Mouse (Mus musculus) MEL (cell line): ENCODE data around the gene Glrx2. TPM values are rescaled to one million over a fixed set of nuclear protein-coding genes. Genes with fewer than 3 reads are reported as not detected.

Experiments used
- DNase-seq: peaks from one replicate; pipeline ENCODE4 v3.0.0; 2011; ENCODE audit warnings: low read depth, low spot score
- H3K27ac ChIP-seq: 2 replicates; pipeline ENCODE4 v1.5.1; 2012; ENCODE audit warnings: low read depth, mild to moderate bottlenecking, control low read depth, low read length, moderate library complexity; ENCODE audit not compliant: control insufficient read depth
- H3K27me3 ChIP-seq, 2 experiments: fragments of 150-350 bp in 1 of 2; sonication (generic) in 1 of 2; 2 replicates each; pipeline ENCODE4 v1.6.1; 2012; ENCODE audit warnings: low read length in 2 of 2, mild to moderate bottlenecking in 2 of 2, improper control_type of control experiment in 1 of 2, moderate library complexity in 1 of 2; ENCODE audit not compliant: insufficient read depth in 2 of 2, control insufficient read depth in 1 of 2
- H3K36me3 ChIP-seq, 2 experiments: 2 replicates each; pipeline ENCODE4 v1.6.1; 2012 to 2014; ENCODE audit warnings: low read length in 2 of 2, improper control_type of control experiment in 1 of 2, inconsistent platforms in 1 of 2, mild to moderate bottlenecking in 1 of 2; ENCODE audit not compliant: insufficient read depth in 2 of 2, control insufficient read depth in 1 of 2
- H3K4me1 ChIP-seq, 2 experiments: fragments of 150-350 bp in 1 of 2; sonication (generic) in 1 of 2; 2 replicates each; pipeline ENCODE4 v1.6.1; 2012; ENCODE audit warnings: low read length in 2 of 2, improper control_type of control experiment in 1 of 2, mild to moderate bottlenecking in 1 of 2; ENCODE audit not compliant: insufficient read depth in 2 of 2, control insufficient read depth in 1 of 2
- H3K4me3 ChIP-seq, 2 experiments: fragments of 150-350 bp in 1 of 2; sonication (generic) in 1 of 2; 2 replicates each; pipeline ENCODE4 v1.5.1; 2012; ENCODE audit warnings: low read depth in 2 of 2, low read length in 2 of 2, mild to moderate bottlenecking in 2 of 2, moderate library complexity in 2 of 2, control low read depth in 1 of 2, improper control_type of control experiment in 1 of 2; ENCODE audit not compliant: control insufficient read depth in 1 of 2, insufficient read depth in 1 of 2
- H3K79me2 ChIP-seq: 2 replicates; pipeline ENCODE4 v1.6.1; 2012; ENCODE audit warnings: mild to moderate bottlenecking, low read length, moderate library complexity; ENCODE audit not compliant: control insufficient read depth, poor library complexity, insufficient read depth
- H3K9ac ChIP-seq: 2 replicates; pipeline ENCODE4 v1.6.1; 2012; ENCODE audit warnings: low read depth, mild to moderate bottlenecking, control low read depth, low read length, moderate library complexity; ENCODE audit not compliant: control insufficient read depth, poor library complexity, severe bottlenecking
- H3K9me3 ChIP-seq: fragments of 150-350 bp; sonication (generic); replicated peaks from 2 replicates; pipeline ENCODE4 v1.6.1; 2012; ENCODE audit warnings: mild to moderate bottlenecking, low read length, improper control_type of control experiment, moderate library complexity; ENCODE audit not compliant: insufficient read depth
- BHLHE40 ChIP-seq: IDR thresholded peaks from 2 replicates; pipeline ENCODE4 v1.6.1; 2012; ENCODE audit warnings: low read depth, mild to moderate bottlenecking, inconsistent platforms, low read length, improper control_type of control experiment, borderline replicate concordance
- CHD2 ChIP-seq: IDR thresholded peaks from 2 replicates; pipeline ENCODE4 v1.6.1; 2011; ENCODE audit warnings: low read length, improper control_type of control experiment
- CTCF ChIP-seq, 3 experiments: IDR thresholded peaks in 2 of 3; conservative IDR thresholded peaks in 1 of 3; 2 replicates each; pipeline ENCODE4 v1.5.1; 2011 to 2012; ENCODE audit warnings: low read length in 3 of 3, low read depth in 2 of 3, mild to moderate bottlenecking in 2 of 3, improper control_type of control experiment in 1 of 3, inconsistent platforms in 1 of 3, mixed read lengths in 1 of 3, moderate library complexity in 1 of 3; ENCODE audit not compliant: control insufficient read depth in 1 of 3, insufficient read depth in 1 of 3, poor library complexity in 1 of 3, severe bottlenecking in 1 of 3
- E2F4 ChIP-seq: IDR thresholded peaks from 2 replicates; pipeline ENCODE4 v1.6.1; 2011; ENCODE audit warnings: low read depth, low read length, improper control_type of control experiment, borderline replicate concordance
- ELF1 ChIP-seq: IDR thresholded peaks from 2 replicates; pipeline ENCODE4 v1.6.1; 2014; ENCODE audit warnings: low read depth, mild to moderate bottlenecking, inconsistent platforms, low read length, improper control_type of control experiment, moderate library complexity
- GATA1 ChIP-seq: IDR thresholded peaks from 2 replicates; pipeline ENCODE4 v1.6.1; 2011; ENCODE audit warnings: low read depth, low read length, improper control_type of control experiment
- HCFC1 ChIP-seq: IDR thresholded peaks from 2 replicates; pipeline ENCODE4 v1.6.1; 2012; ENCODE audit warnings: low read depth, mild to moderate bottlenecking, inconsistent platforms, low read length, improper control_type of control experiment, moderate library complexity
- KAT2A ChIP-seq: conservative IDR thresholded peaks from 2 replicates; pipeline ENCODE4 v1.6.1; 2012; ENCODE audit warnings: low read depth, low read length, improper control_type of control experiment, inconsistent platforms
- MAFK ChIP-seq: IDR thresholded peaks from 2 replicates; pipeline ENCODE4 v1.6.1; 2011; ENCODE audit warnings: low read depth, mild to moderate bottlenecking, low read length, improper control_type of control experiment, borderline replicate concordance
- MAX ChIP-seq: IDR thresholded peaks from 2 replicates; pipeline ENCODE4 v1.6.1; 2011; ENCODE audit warnings: low read length, improper control_type of control experiment
- MEF2A ChIP-seq: IDR thresholded peaks from 2 replicates; pipeline ENCODE4 v1.6.1; 2014; ENCODE audit warnings: low read depth, mild to moderate bottlenecking, inconsistent platforms, low read length, improper control_type of control experiment; ENCODE audit not compliant: poor library complexity, insufficient replicate concordance, severe bottlenecking; ENCODE audit errors: extremely low read depth
- MXI1 ChIP-seq: IDR thresholded peaks from 2 replicates; pipeline ENCODE4 v1.6.1; 2011; ENCODE audit warnings: mild to moderate bottlenecking, low read depth, low read length, improper control_type of control experiment
- MYC ChIP-seq: IDR thresholded peaks from 2 replicates; pipeline ENCODE4 v1.6.1; 2011; ENCODE audit warnings: low read depth, mild to moderate bottlenecking, low read length, improper control_type of control experiment, moderate library complexity
- NELFE ChIP-seq: IDR thresholded peaks from 2 replicates; pipeline ENCODE4 v1.6.1; 2011; ENCODE audit warnings: low read depth, low read length, improper control_type of control experiment
- POLR2A ChIP-seq, 2 experiments: IDR thresholded peaks; 2 replicates each; pipeline ENCODE4 v1.6.1; 2011 to 2012; ENCODE audit warnings: low read length in 2 of 2, mild to moderate bottlenecking in 2 of 2, control low read depth in 1 of 2, improper control_type of control experiment in 1 of 2, low read depth in 1 of 2, moderate library complexity in 1 of 2; ENCODE audit not compliant: control insufficient read depth in 1 of 2, insufficient read depth in 1 of 2, poor library complexity in 1 of 2
- SIN3A ChIP-seq: IDR thresholded peaks from 2 replicates; pipeline ENCODE4 v1.6.1; 2012; ENCODE audit warnings: low read length, improper control_type of control experiment, inconsistent platforms
- TCF12 ChIP-seq: IDR thresholded peaks from 2 replicates; pipeline ENCODE4 v1.6.1; 2014; ENCODE audit warnings: low read depth, mild to moderate bottlenecking, inconsistent platforms, low read length, improper control_type of control experiment, moderate library complexity
- UBTF ChIP-seq: IDR thresholded peaks from 2 replicates; pipeline ENCODE4 v1.6.1; 2012; ENCODE audit warnings: low read depth, mild to moderate bottlenecking, inconsistent platforms, low read length, improper control_type of control experiment, moderate library complexity, borderline replicate concordance; ENCODE audit not compliant: insufficient read depth
- USF1 ChIP-seq: IDR thresholded peaks from 2 replicates; pipeline ENCODE4 v1.6.1; 2014; ENCODE audit warnings: low read depth, mild to moderate bottlenecking, inconsistent platforms, low read length, improper control_type of control experiment, moderate library complexity
- USF2 ChIP-seq, 2 experiments: IDR thresholded peaks; 2 replicates each; pipeline ENCODE4 v1.6.1; 2011 to 2012; ENCODE audit warnings: improper control_type of control experiment in 2 of 2, low read length in 2 of 2, borderline replicate concordance in 1 of 2, inconsistent platforms in 1 of 2, low read depth in 1 of 2, mild to moderate bottlenecking in 1 of 2; ENCODE audit not compliant: insufficient read depth in 1 of 2
- ZC3H11A ChIP-seq: IDR thresholded peaks from 2 replicates; pipeline ENCODE4 v1.6.1; 2012; ENCODE audit warnings: low read depth, mild to moderate bottlenecking, inconsistent platforms, low read length, improper control_type of control experiment
- ZKSCAN1 ChIP-seq: IDR thresholded peaks from 2 replicates; pipeline ENCODE4 v1.6.1; 2012; ENCODE audit warnings: low read depth, mild to moderate bottlenecking, inconsistent platforms, low read length, improper control_type of control experiment, moderate library complexity
- ZNF384 ChIP-seq: IDR thresholded peaks from 2 replicates; pipeline ENCODE4 v1.6.1; 2012; ENCODE audit warnings: low read depth, mild to moderate bottlenecking, inconsistent platforms, low read length, improper control_type of control experiment
- polyA plus RNA-seq, 2 experiments: library from polyadenylated mRNA; stranded (reverse) in 1 of 2; unstranded in 1 of 2; fragments of >175 nt in 1 of 2; fragments of >200 nt in 1 of 2; gene quantifications; 2 replicates each; pipeline versions ENCODE4 v1.2.1 to v1.2.4; 2012; ENCODE audit warnings: low replicate concordance in 2 of 2, low read depth in 1 of 2; ENCODE audit not compliant: insufficient read length in 2 of 2, insufficient read depth in 1 of 2, missing spikeins in 1 of 2
- total RNA-seq: library from RNA; depleted of rRNA; stranded (reverse); fragments of 300-350 nt; gene quantifications from 2 replicates; pipeline ENCODE4 v1.2.3, GENCODE M21; 2012

Glrx2 gene
- total and polyA plus RNA-seq, 3 experiments = 25.3 to 61.6 TPM; not detected in 1

DNA sequence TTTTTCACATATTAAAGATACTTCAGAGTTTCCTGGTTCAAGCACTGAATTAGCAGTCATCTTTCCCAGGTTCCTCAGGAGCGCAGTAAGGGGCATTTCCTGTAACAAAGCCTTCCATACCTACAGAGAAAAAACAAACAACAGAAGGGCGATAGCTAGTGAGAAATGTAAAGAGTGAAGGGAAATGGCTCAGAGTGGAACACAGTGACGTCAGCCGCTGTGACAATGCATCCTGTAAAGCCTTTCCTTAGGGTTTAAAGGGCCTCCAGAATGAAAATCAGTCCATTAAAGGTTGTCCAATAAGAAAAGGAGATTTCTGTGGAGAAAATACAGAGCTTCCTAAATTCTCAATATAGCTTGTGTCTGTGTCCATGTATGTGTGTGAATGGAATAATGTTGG lies 49.7 kb downstream of the Glrx2 start:
- no peaks in the 10 kb centered on the region for H3K79me2 ChIP-seq
- DNase-seq = no peak
- peaks cover 2% of the 10 kb centered on the region in 2 experiments; a peak in 3 of 4 replicates for H3K36me3 ChIP-seq
- H3K27ac ChIP-seq = no peak overlapping the region
- no peak for TF ChIP-seq POLR2A (IDR thresholded peaks at IDR 0.05; ENCODE audit: control insufficient read depth in 1 of 2, insufficient read depth in 1 of 2, low read depth in 1 of 2, low read length in 2 of 2, poor library complexity in 1 of 2)
- no peak overlapping the region for H3K9ac ChIP-seq
- H3K4me3 ChIP-seq = no peak overlapping the region
- no peaks in the 10 kb centered on the region for H3K9me3 ChIP-seq
- H3K4me1 ChIP-seq = peaks cover 0 to 6% of the 10 kb centered on the region in 2 experiments; a peak in 2 of 4 replicates
- no peaks in the 10 kb centered on the region for H3K27me3 ChIP-seq

DNA sequence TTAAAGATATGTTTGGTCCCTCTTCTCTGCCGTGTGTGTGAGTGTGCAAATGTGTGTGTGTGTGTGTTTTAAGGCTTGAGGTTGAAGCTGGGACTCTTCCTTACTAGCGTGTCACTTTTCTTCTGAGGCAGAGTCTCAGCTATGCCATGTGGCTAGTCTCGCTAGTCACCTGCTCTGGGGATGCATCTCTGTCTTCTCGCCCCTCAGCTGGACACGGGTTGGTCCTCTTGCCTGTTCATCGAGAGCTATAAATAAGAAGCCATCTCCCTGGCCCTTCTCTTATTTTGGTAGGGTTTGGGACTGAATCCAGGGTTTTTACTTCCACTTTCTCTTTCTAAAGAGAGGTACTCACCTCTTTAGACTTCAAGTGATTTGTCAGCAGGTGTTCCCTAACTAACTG lies 50.1 kb downstream of the Glrx2 start:
- Histone ChIP-seq H3K4me3 (no peak overlapping the region), H3K36me3 (peaks cover 2% of the 10 kb centered on the region in 2 experiments; a peak in 3 of 4 replicates)

DNA sequence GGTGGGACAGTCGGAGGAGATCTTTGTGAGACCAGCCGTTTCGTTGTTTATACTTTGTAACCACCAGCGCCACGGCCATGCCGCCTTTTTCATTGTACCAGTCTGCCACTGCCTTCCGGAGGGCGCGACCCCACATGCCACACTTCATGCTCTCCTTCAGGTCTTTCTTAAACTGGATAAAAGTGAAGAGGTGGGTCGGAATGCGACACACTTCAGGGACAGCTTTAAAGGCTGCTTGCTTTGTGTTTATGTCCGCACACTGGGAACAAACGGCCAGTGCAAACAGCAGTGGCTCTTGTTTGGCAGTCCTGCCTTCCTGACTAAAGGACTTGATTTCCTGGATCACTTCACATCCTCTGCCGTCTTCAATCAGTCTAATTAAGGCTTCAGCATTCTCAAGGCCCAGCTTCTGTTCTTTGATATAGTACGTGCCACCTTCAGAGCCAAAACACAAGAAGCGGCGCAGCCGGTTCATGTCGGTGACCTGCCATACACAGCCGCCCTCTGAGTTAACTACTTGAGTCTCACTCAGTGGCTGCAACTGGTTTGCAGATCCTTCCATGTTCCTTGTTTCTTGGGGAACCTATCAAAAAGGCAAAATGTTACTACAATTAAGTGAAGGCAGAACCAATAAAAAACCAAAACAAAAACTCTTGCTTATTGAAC lies 54.4 kb downstream of the Glrx2 start:
- Histone ChIP-seq H3K4me3 (no peak overlapping the region), H3K9me3 (no peaks in the 10 kb centered on the region), H3K27me3 (no peaks in the 10 kb centered on the region), H3K36me3 (peaks cover 0 to 5% of the 10 kb centered on the region in 2 experiments; a peak in 3 of 4 replicates), H3K4me1 (peaks cover 2 to 10% of the 10 kb centered on the region in 2 experiments; a peak in 1 of 4 replicates), H3K27ac (no peak overlapping the region), H3K79me2 (no peaks in the 10 kb centered on the region), H3K9ac (no peak overlapping the region)
- DNase-seq = no peak
- TF ChIP-seq CHD2 (no peak), E2F4 (no peak), ELF1 (no peak), KAT2A (no peak), MAFK (no peak), CTCF (IDR thresholded peaks at IDR 0.05 in 2 of 3, conservative IDR thresholded peaks at IDR 0.05 in 1 of 3; ENCODE audit: control insufficient read depth in 1 of 3, insufficient read depth in 1 of 3, low read depth in 2 of 3, low read length in 3 of 3, poor library complexity in 1 of 3, severe bottlenecking in 1 of 3) (no peak), NELFE (no peak), POLR2A (IDR thresholded peaks at IDR 0.05; ENCODE audit: control insufficient read depth in 1 of 2, insufficient read depth in 1 of 2, low read depth in 1 of 2, low read length in 2 of 2, poor library complexity in 1 of 2) (no peak), MYC (no peak), HCFC1 (no peak), ZKSCAN1 (no peak), SIN3A (no peak), USF2 (IDR thresholded peaks at IDR 0.05; ENCODE audit: borderline replicate concordance in 1 of 2, insufficient read depth in 1 of 2, low read depth in 1 of 2, low read length in 2 of 2) (no peak), MAX (no peak), UBTF (no peak)

More for the DNA sequence above, 50.1 kb downstream of the Glrx2 start:
- H3K9me3 ChIP-seq = no peaks in the 10 kb centered on the region
- no peak overlapping the region for H3K27ac ChIP-seq
- H3K79me2 ChIP-seq = no peaks in the 10 kb centered on the region
- peaks cover 0 to 6% of the 10 kb centered on the region in 2 experiments; a peak in 2 of 4 replicates for H3K4me1 ChIP-seq
- H3K27me3 ChIP-seq = no peaks in the 10 kb centered on the region
- no peak overlapping the region for H3K9ac ChIP-seq
- TF ChIP-seq USF1 (no peak), USF2 (IDR thresholded peaks at IDR 0.05; ENCODE audit: borderline replicate concordance in 1 of 2, insufficient read depth in 1 of 2, low read depth in 1 of 2, low read length in 2 of 2) (no peak), NELFE (no peak), TCF12 (no peak), GATA1 (no peak), ZNF384 (no peak), MEF2A (no peak), HCFC1 (no peak), ZC3H11A (no peak), BHLHE40 (no peak), MXI1 (no peak)
- DNase-seq = no peak
